Comparison of ENCODE assay signal across 8 mouse cellular contexts in the genomic region with DNA sequence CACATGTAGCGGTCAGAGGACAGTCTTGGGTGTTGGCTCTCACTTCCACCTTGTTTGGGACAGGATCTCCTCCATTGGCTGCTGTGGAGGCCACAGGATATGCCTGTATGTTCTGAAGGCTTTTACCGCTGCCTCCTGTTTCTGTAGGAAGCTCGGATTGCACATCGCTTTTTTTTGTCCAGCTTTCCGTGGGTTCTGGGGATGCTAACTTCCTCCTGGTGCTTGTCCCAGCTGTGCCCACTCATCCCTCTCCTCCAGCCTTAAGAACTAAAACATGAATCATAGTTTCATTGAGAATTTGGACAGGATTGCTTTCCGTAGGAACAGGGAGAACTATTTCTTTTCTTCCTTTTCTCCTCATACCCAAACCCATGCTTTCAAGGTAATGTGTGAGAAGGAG.
"Had no signal": no experiment of that assay in that cellular context is flagged by ENCODE, and none has a peak within 500 bp of the region (broad histone marks: within the 10 kb centered on the region; RNA-seq: fewer than 3 reads in every experiment).

No protein-coding gene starts in this region.

- DNase-seq: kidney, adult 9 months; kidney, postnatal 36 days; layer of hippocampus, adult 9-11 months; layer of hippocampus, postnatal 36 days; lung, adult 2 months; lung, postnatal 36 days; spleen, adult 18-20 months; thymus, postnatal 4 days had no signal
